Mouse (Mus musculus): ENCODE measurements around the gene Gm49380. TPM values are rescaled to one million over a fixed set of nuclear protein-coding genes. Genes with fewer than 3 reads are reported as not detected.

The Gm49380 gene
- polyA plus RNA-seq, 1 experiment from 2014 or later, result 0.75 TPM

DNA sequence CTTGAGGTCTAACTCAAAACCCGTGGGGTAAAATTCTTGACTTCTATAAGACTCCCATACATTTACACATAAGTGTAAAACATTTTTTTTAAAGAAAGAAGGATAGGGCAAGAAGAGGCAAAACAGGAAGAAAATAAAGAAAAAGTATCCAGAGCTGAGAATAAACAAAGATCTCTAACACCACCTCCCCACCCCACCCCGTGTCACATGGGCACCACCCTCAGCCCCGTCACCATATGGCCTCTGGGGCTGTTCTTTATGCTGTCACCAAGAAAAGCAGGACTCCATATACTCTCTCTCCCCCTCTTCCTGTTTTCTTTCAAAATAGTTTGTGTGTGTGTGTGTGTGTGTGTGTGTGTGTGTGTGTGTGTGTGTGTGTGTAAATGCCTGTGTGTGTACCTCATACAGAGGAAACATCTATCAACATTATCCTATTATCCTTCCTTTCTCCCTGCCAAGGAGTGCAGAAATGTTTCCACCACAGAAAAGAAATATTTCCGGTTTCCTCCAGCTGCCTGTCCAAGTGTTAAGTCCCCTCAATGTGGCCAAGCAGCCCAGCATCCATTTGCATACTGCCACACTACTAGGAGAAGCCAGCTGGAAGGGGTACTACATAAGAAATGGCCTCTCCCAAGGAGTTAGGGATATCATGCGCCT, 83.6 kb downstream of the Gm49380 start:
- 65% methylated on average over 5 of the region's 5 CpGs for WGBS

DNA sequence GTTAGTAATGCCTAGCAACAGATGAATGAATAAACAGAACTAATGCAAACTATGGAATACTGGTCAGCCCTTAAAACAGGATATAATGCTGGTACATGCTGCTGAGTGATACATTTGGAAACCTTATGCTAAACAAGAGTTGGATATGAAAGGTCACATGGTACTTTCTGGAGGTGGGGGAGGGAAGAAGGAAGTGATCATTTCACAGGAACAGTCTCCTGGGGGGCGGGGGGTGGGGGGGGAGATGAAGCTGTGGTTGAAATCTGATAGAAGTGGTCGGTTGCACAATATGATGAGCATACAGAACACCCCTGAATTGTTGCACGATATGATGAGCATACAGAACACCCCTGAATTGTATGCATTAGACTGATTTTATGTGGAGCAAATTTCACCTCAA, 89.2 kb downstream of the Gm49380 start:
- Histone ChIP-seq H3K27me3 (ENCODE audit: insufficient read depth, poor library complexity, severe bottlenecking) (no peaks in the 10 kb centered on the region), H3K9me3 (no peaks in the 10 kb centered on the region), H3K4me3 (no peak overlapping the region), H3K4me1 (replicated peaks) (0 out of 2 replicates have a peak, but pooled peaks cover 5% of the 10 kb centered on the region), H3K36me3 (no peaks in the 10 kb centered on the region), H3K27ac (no peak overlapping the region)
- WGBS, result 74% methylated on average over 3 of the region's 3 CpGs
- no peak for DNase-seq (ENCODE audit: low spot score)

More for the DNA sequence above, 83.6 kb downstream of the Gm49380 start:
- Histone ChIP-seq H3K36me3 (no peaks in the 10 kb centered on the region), H3K4me3 (no peak overlapping the region), H3K9me3 (no peaks in the 10 kb centered on the region), H3K4me1 (replicated peaks) (peaks cover 4% of the 10 kb centered on the region; the same call in 1 of the 2 replicates), H3K27me3 (ENCODE audit: insufficient read depth, poor library complexity, severe bottlenecking) (no peaks in the 10 kb centered on the region), H3K27ac (no peak overlapping the region)
- DNase-seq (ENCODE audit: low spot score), result no peak

GRCm38 (mm10) chr9:44022100-44022847, 91.0 kb downstream of the Gm49380 start:
- no peaks in the 10 kb centered on the region for H3K36me3 ChIP-seq
- WGBS, result 59% methylated on average over 8 of the region's 8 CpGs
- no peak overlapping the region for H3K4me3 ChIP-seq
- no peak for DNase-seq (ENCODE audit: low spot score)
- H3K9me3 ChIP-seq, result no peaks in the 10 kb centered on the region
- H3K4me1 ChIP-seq (replicated peaks), result 0 out of 2 replicates have a peak, but pooled peaks cover 5% of the 10 kb centered on the region
- no peaks in the 10 kb centered on the region for H3K27me3 ChIP-seq (ENCODE audit: insufficient read depth, poor library complexity, severe bottlenecking)
- H3K27ac ChIP-seq, result no peak overlapping the region

GRCm38 (mm10) chr9:44020001-44020400, 93.3 kb downstream of the Gm49380 start:
- H3K4me3 ChIP-seq, result no peak overlapping the region
- no peaks in the 10 kb centered on the region for H3K36me3 ChIP-seq
- H3K9me3 ChIP-seq, result no peaks in the 10 kb centered on the region
- no peak for DNase-seq (ENCODE audit: low spot score)
- 85% methylated on average over 7 of the region's 7 CpGs for WGBS
- H3K4me1 ChIP-seq (replicated peaks), result 0 out of 2 replicates have a peak, but pooled peaks cover 5% of the 10 kb centered on the region
- no peak overlapping the region for H3K27ac ChIP-seq
- H3K27me3 ChIP-seq (ENCODE audit: insufficient read depth, poor library complexity, severe bottlenecking), result no peaks in the 10 kb centered on the region

DNA sequence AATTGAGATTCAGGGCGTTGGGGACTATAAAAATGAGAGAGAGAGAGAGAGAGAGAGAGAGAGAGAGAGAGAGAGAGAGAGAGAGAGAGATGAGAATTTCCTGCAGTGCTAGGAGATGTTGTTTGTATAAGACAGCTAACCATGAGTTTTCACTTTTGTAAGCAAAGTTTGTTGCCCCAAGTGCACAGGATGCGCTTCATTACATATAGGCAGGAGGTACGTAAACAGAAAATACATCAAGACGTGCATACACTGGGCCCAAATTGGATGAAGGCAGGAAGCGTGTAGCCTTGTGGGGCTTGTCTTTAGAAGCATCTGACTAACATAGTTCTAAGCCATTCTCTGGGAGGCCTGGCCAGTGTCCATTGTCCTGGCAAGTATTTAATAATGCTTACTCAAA, 95.5 kb downstream of the Gm49380 start:
- DNase-seq (ENCODE audit: low spot score), result no peak

More for the DNA sequence above, 95.5 kb downstream of the Gm49380 start:
- 86% methylated on average over 5 of the region's 5 CpGs for WGBS
- Histone ChIP-seq H3K36me3 (no peaks in the 10 kb centered on the region), H3K27ac (no peak overlapping the region), H3K27me3 (ENCODE audit: insufficient read depth, poor library complexity, severe bottlenecking) (no peaks in the 10 kb centered on the region), H3K9me3 (no peaks in the 10 kb centered on the region), H3K4me1 (replicated peaks) (0 out of 2 replicates have a peak, but pooled peaks cover 5% of the 10 kb centered on the region), H3K4me3 (no peak overlapping the region)

Other genes starting within 250 kb of the Gm49380 start
- gene Thy1, start 70.1 kb downstream of the Gm49380 start, polyA plus RNA-seq (2016; fragmentation: Nextera tagmentation; extraction: Ambion mirVana), result 0.14 TPM in 1 of 2 replicates, not detected in the other
- 13.5 and 14.3 TPM in 2 replicates for gene Usp2, start 46.5 kb downstream of the Gm49380 start, polyA plus RNA-seq (2016; fragmentation: Nextera tagmentation; extraction: Ambion mirVana)
- gene Mfrp, start 11.8 kb downstream of the Gm49380 start, polyA plus RNA-seq (2016; fragmentation: Nextera tagmentation; extraction: Ambion mirVana), result 0.14 and 0.30 TPM in 2 replicates
- gene C1qtnf5, start 6.3 kb downstream of the Gm49380 start, polyA plus RNA-seq (2016; fragmentation: Nextera tagmentation; extraction: Ambion mirVana), result 0.31 and 1.1 TPM in 2 replicates
- gene Rnf26, start within 50 bp of the Gm49380 start, polyA plus RNA-seq (2016; fragmentation: Nextera tagmentation; extraction: Ambion mirVana), result 75.6 and 76.9 TPM in 2 replicates
- 10.8 and 11.2 TPM in 2 replicates for gene Mcam, start 21.0 kb upstream of the Gm49380 start, polyA plus RNA-seq (2016; fragmentation: Nextera tagmentation; extraction: Ambion mirVana)
- 21.1 and 22.8 TPM in 2 replicates for gene Cbl, start 120.5 kb upstream of the Gm49380 start, polyA plus RNA-seq (2016; fragmentation: Nextera tagmentation; extraction: Ambion mirVana)
- gene Ccdc153, start 127.2 kb upstream of the Gm49380 start, polyA plus RNA-seq (2016; fragmentation: Nextera tagmentation; extraction: Ambion mirVana), result not detected in 2 replicates
- 0.14 TPM in 1 of 2 replicates, not detected in the other for gene Pdzd3, start 138.0 kb upstream of the Gm49380 start, polyA plus RNA-seq (2016; fragmentation: Nextera tagmentation; extraction: Ambion mirVana)
- 2.4 and 3.3 TPM in 2 replicates for gene Nlrx1, start 155.1 kb upstream of the Gm49380 start, polyA plus RNA-seq (2016; fragmentation: Nextera tagmentation; extraction: Ambion mirVana)
- 4.3 and 7.2 TPM in 2 replicates for gene Abcg4, start 175.1 kb upstream of the Gm49380 start, polyA plus RNA-seq (2016; fragmentation: Nextera tagmentation; extraction: Ambion mirVana)
- gene Hinfp, start 192.2 kb upstream of the Gm49380 start, polyA plus RNA-seq (2016; fragmentation: Nextera tagmentation; extraction: Ambion mirVana), result 30.0 and 30.7 TPM in 2 replicates
- 9.8 and 17.5 TPM in 2 replicates for gene C2cd2l, start 206.8 kb upstream of the Gm49380 start, polyA plus RNA-seq (2016; fragmentation: Nextera tagmentation; extraction: Ambion mirVana)
- gene Dpagt1, start 212.5 kb upstream of the Gm49380 start, polyA plus RNA-seq (2016; fragmentation: Nextera tagmentation; extraction: Ambion mirVana), result 46.2 and 46.7 TPM in 2 replicates
- gene H2afx, start 221.2 kb upstream of the Gm49380 start, polyA plus RNA-seq (2016; fragmentation: Nextera tagmentation; extraction: Ambion mirVana), result 548 and 554 TPM in 2 replicates
- gene Hmbs, start 230.7 kb upstream of the Gm49380 start, polyA plus RNA-seq (2016; fragmentation: Nextera tagmentation; extraction: Ambion mirVana), result 155 and 184 TPM in 2 replicates
- gene Vps11, start 248.2 kb upstream of the Gm49380 start, polyA plus RNA-seq (2016; fragmentation: Nextera tagmentation; extraction: Ambion mirVana), result 30.9 and 34.8 TPM in 2 replicates